Mouse (Mus musculus): ENCODE data around the gene Rtf2.

Gene Rtf2

DNA sequence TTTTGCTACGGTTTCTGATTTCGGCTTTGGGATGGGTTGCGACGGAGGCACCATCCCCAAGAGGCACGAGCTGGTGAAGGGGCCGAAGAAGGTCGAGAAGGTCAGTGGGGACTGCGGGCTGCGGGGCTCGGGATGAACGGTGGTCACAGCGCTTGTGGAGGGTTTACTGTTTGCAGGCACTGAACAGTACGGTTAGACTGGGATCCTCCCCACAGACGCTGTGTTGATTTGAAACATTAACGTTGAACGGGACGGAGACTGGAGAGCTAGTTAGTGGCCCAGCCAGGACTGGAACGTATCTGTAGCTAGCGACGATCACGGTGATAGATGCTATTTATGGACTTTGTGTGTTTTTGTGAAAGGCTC lies 267 bp downstream of the Rtf2 start:
- no peak for DNase-seq

DNA sequence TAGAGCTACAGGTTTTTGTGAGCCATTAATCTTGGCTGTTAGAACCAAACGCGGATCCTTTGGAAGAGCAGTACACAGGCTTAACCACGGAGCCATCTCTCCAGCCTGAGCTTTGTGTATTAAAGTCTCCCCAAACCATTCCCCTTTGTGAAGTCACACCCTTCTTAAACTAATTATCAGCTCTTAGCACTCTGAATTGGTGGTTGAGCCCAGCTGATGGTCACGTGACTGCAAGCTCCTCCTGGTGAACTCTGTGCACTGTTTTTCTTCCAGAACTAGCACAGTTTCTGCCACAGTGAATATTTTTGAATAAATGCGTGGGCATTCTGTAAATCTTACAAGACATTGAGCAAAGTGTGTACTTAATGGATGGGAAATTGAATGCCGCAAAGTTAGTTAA lies 820 bp downstream of the Rtf2 start:
- peak in 1 of 2 experiments; percentile 18 for DNase-seq

DNA sequence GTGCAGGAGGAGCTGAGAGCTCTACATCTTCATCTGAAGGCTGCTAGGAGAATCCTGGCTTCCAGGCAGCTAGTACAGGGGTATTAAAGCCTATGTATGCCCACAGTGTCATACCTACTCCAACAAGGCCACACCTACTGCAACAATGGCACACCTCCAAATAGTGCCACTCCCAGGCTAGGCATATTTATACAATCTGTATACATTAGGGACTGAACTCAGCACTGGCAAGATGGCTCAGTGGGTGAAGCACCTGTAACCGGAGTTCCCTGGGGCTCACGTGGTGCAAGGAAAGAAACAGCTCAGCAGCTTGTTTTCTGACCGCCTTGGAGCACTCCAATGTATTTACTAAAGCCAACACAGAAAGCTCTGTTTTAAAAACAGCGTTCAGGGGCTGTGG lies 5.3 kb downstream of the Rtf2 start:
- no peak for DNase-seq

DNA sequence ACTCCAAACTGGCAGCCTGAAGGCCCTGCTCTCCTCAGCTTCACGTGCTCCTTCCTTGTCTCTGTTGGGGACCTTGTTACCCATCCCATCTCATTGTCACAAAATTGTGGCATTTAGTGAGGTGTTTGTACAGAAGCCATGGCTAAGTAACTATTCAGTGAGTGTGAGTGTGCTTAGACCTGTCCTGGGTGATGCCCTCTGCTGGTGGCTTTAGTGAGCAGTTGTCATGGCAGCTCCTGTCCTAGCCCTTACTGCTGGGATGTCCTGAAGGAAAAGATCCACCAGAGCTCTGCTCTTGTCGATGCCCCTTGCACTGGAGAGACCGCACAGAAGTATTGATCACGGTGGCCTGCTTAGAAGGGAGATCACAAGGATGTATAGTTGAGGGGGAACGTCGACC lies 7.0 kb downstream of the Rtf2 start:
- no peak for DNase-seq

DNA sequence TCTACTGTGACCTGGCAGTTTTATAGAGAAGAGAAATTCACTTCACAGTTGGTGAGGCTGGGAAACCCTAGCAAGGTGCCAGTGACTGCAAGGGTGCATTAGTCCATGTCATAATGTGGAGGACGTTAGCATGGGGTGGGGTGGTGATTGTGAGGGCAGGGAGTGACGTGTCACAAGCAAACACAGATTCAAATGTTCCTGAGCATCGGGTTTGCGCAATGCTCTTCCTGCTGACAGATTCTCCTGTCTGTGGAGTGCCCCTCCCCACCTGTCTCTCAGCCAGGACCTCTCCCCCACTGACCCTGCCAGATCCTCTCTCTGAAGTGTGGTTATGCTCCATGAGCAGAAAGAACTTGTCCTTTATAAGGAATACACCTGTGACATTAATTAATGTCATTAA lies 8.0 kb downstream of the Rtf2 start:
- DNase-seq, result no peak

DNA sequence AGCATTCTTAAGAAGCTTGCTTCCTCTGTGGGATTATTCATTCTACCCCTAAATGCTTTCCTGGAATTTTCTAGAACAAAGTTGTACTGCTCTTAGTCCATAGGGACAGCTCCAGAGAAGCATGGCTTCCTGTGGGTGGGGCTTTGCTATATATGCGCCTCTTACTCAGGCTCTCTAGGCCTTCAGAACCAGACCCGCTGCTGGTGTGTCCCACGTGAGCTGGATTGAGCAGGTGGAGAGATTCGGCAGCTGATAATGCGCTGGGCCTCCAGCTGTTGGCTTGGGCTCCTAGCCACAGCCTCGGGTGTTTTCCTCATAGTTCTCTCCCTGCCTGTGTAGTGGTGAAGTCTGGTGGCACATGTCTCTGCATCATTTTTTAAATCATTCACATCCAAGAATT lies 10.3 kb downstream of the Rtf2 start:
- DNase-seq, result no peak

DNA sequence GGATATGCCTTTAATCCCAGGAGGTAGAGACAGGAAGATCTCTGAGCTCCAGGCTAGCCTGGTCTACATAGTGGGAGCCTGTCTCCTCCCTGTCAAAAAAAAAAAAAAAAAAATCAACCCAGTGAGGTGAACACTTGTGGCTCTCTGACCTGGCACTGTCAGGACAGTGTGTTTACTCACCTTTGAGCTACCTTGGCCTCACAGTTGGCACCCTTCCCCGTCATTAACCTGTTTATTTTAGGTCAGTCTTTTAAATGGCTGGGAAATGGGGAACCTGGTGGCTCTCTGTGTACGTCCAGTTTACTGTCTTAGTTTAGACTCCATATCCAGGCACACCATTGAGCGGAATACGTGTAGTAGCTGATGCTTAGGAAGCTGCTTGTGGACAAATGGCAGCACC lies 11.7 kb downstream of the Rtf2 start:
- no peak for DNase-seq

DNA sequence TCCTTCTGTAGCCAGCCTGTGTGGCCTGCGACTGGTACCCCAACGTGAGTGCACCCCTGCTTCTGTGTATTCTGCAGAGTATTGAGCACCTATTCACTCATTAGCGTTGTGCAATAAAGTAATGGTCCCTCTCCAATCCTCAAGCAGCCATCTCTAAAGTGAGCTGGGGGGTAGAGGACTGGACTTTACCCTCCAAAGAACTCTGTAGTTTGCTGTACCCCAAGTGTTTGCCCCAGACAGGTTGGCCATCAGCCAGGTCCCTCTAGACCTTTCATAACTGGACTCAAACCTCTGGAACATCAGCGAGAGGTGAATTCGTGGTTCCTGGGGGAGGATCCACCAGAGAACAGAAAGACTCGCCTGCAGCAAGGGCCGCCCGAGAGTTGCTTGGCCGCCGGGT lies 12.1 kb downstream of the Rtf2 start:
- no peak for DNase-seq

DNA sequence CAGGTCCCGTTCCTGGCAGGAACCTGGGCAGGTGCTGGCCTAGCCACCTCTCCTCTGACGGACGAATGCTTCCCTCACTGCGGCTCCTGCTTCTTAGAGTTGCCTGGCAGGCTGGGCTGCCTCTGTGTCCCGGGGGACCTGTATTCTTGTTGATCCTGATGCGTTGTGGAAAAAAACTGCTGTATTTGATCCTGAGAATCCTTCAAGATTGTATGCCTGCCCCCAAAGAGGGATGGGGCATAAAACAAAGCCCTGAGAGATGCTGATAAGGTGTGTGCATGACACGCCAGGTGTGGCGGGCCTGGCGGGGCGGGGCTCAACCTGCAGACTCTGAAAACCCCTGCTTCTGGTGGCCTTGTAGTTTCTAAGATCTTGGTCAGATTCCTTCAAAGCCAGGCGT lies 18.1 kb downstream of the Rtf2 start, which contains the start of gene Gcnt7:
TSS of gene Gcnt7 (minus strand) at position 101 of the 400 bp plus-strand sequence.
- no peak for DNase-seq

DNA sequence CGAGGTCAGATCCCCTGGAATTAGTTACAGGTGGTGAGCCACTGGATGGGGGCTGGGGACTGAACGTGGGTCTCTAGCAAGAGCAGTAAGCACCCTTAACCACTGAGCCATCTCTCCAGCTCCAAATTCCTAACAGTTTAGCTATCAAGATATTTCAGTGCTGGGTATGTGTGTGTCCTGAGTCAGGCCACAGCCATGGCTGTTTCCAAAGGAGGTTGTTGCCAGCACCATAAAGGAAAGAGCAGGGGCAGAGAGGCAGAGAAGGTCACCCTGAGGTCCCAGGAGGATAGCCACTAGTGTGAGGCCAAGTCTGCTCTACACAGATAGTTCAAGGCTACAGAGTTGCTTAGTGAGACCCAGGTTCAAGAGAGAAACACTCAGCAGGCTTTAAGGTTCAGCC lies 20.3 kb downstream of the Rtf2 start:
- no peak for DNase-seq

DNA sequence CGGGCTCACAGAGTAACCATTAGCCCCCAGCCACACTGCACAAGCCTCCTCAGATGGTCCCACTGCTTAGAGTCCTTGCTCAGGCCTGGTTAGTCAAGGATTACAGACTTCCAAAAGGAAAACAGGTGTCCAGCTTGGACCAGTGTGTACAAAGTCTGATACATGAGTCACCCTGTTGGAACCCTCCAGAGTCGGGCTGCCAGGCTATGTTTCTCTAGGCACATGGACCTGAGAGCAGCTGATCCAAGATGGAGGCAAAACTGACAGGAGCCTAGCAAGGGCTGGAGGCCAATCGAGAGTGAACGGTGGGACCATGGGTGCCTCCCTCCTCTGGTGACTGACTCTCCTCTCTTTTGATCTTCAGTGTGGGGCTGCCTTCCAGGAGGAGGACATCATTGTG lies 22.5 kb downstream of the Rtf2 start:
- DNase-seq, result no peak

DNA sequence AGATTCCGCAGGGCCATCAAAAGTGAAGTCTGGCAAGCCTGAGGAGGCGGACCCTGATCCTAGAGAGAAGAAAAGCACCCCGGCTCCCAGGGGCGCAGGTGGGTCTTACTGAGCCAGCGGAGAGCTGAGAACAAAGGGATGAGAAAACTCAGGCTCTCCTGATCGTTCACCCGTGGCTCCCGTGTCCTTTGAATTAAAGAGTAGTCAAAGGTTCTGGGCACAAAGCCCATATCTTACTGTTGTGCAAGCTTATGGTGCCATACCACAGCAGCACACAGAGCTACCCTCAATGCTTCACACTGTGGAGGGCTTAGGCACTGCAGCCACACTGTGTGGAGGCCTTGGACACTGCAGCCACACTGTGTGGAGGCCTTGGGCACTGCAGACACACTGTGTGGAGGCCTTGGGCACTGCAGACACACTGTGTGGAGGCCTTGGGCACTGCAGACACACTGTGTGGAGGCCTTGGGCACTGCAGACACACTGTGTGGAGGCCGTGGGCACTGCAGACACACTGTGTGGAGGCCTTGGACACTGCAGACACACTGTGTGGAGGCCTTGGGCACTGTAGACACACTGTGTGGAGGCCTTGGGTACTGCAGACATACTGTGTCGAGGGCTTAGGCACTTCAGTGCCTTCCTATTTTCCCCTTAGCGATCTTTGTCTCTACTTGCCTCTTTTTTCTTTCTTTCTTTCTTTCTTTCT lies 26.2 kb downstream of the Rtf2 start:
- DNase-seq, result no peak

DNA sequence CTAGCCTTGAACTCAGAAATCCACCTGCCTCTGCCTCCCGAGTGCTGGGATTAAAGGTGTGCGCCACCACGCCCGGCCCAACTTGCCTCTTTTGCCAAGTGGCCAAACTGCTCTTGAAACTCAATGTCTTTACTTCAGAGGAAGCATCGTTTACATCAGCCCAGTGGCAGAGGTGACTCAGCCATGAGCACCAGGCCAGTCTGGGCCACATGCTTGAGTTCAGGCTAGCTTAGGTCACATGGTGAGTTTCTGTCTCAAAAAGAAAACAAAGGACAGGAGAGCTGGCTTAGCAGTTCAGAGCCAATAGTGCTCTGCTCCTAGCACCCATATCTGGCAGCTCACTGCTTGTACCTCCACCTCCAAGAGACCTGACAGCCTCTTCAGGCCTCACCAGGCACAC lies 26.9 kb downstream of the Rtf2 start:
- DNase-seq, result no peak

DNA sequence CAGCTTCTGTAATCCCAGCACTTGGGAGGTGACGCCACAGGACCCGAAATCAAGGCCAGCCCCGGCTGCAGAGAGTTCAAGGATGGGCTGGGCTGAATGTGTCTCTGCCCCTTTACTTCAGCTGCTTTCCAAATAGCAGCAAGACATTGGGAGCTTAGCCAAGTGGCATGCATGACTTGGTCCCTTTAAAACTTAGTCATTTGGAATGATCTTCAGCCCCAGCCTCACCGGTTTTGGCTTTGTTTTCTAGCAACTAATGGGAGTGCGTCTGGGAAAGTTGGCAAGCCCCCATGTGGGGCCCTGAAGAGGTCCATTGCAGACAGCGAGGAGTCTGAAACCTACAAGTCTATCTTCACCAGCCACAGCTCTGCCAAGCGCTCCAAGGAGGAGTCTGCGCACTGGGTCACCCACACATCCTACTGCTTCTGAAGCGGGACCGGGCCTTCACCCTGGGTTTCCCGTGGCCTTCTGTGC lies 28.0 kb downstream of the Rtf2 start:
- peak; percentile 55 to 85 for DNase-seq

DNA sequence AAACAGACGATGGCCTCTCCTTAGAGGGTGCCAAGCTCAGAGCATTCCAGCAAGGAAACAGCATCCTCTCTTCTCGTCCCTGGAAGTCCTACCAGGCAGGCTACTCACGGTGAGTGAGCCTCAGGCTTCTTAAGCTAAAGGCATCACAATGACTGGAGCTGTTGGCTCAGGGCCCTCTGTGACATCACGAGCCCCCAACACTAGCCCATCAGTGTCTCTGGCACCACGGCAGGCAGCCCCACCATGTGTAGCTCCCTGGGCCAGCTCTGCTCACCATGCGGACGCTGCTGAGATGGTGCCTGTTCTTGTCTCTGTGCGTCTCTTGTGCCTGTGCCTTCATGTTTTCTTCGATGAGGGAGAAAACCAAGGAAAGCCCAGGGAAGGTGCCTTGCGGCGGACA lies 32.0 kb downstream of the Rtf2 start, which contains the start of gene Fam209:
TSS of gene Fam209 (plus strand) at position 203 of the 400 bp plus-strand sequence.
- DNase-seq, result no peak

DNA sequence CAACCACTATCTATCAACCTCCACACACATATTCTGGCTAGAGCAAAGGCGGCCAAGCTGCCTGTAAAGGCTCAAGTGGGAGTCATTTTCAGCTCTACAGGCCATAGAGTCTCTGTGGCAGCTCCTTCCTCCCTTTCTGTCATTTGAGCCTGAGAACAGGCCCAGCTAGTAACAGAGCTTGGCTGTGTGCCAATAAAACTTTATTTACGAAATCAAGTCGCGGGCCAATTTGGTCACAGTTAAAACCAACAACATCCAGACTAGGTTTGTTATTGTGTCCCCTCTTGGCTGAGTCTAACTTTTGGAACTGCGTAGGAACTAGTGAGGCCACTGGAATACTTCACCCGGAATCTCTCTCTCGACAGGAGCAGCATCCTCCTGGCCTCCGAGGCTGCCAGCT lies 33.2 kb downstream of the Rtf2 start:
- peak in 1 of 2 experiments; percentile 37 for DNase-seq

DNA sequence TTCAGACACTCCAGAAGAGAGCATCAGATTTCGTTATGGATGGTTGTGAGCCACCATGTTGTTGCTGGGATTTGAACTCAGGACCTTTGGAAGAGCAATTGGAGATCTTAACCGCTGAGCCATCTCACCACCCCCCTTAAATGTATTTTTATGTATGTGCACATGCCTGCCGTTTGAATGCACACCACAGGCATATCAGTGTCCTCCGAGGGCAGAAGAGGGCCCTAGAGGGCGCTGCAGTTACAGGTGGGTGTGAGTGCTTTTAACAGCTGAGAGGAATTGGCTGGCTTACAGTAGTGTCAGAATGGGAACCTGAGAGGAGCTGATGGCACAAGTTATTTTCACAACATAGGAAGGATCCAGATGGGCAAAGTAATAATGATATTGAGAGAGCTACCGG lies 34.6 kb downstream of the Rtf2 start:
- DNase-seq, result peak in 1 of 2 experiments; percentile 42

DNA sequence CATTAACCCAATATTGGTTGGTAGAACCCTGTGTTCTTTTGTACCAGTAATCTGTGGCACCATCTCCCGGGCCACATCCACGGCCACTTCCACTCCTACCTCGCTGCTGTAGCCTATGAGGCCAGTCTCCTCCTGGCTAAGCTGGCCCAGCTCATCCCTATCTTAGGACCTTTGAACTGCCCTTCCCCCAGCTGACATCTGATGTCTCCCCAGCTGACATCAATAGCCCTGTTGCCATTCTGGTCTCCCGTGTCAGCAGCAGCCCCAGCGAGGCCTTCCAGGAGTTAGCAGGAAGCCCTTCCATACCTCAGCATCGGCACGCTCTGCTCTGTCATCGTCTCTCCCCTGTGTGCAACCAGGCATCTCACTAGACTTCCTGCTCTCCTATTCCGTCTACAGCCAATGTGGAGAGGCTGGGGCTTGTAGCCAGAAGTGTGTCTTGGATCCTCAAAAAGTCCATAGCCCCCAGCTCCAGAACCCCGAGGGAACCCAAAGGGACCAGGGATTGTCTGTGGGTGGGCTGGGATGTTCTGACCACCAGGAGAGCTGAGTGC lies 36.4 kb downstream of the Rtf2 start:
- DNase-seq, result no peak

DNA sequence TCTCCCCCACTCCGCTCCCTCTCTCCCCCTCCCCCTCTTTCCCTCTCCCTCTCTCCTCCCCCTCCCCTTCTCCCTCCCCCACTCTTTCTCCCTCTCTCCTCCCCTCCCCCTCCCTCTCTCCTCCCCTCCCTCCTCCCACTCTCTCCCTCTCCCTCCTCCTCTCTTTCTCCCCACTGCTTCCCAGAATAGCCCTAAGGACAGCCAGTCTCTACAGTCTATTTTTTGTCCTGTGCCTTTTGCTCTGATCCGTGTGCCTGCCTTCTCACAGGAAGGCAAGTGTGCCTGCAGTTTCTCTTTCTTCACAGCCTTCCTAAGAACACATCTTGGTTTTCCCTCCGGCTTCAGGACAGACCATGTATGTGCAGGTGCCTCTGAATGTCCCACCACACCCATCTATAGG lies 37.0 kb downstream of the Rtf2 start:
- no peak for DNase-seq

DNA sequence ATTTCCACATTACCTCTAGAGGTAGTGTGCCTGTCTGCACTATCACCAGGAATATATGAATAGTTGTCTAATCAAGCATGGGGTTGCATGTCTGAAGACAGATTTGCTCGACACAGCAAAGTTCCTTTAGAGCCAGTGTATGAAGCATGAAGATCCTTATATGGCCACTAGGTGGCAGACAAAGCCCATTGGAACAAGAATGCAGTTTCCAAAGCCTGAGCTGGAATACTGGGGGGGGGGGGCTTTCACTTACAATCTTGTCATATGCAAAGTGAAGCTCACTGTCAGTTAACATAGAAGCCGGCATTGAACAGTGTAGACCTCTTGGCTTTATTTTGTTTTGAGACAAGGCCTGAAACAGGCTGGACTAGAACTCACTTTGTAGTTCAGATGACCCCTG lies 37.5 kb downstream of the Rtf2 start:
- peak in 1 of 2 experiments; percentile 52 for DNase-seq

DNA sequence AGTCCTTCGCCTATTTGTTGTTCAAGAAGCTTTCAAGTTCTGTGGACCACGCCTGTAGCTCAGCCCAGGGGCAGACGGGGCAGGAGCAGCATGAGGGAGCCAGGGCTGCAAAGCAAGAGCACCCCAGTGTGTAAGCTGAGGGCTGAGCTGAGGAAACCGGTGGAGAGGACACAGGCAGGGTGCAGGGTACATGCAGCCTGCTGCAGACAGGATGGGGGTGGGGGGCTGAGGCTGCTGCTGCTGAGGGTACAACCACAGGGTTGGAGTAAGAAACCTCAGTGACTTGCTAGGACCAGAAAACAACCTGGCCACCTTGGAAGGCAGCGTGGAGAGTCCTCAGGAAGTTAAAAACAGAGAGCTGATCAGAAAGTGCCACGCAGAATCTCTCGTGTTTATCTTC lies 39.9 kb downstream of the Rtf2 start:
- no peak for DNase-seq

DNA sequence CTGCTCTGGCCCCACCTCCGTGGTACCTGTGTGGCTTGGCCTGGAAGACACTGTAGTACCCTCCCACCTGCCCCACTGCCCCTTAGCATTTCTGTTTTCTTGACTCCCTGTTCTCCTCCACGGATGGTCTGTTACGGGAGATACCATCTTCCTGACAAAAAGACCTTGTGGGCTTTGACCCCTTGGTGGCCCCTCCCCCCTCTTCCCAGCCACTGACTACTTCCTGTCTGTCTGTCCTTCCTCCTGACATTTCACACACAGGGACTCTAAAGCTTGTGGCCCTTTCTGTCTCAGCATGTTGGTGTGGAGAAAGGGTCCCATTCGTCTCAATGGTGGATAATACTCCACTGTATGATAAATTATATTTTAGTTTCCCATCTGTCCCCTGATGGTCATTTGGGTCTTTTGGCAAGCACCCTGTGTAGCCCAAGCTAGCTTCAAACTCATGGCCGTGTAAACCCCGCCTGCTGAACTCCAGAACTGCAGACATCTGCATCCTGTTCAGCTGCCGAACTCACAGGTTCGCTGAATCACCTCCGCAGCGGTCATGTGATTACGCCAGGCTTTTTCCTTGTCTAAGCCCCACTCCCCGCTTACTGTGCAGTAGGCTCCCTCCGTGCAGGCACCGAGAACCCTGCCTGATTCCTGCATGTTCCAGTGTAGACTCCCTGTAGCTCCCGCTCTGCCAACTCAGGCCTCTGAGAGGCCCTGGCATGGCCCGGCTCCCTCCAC lies 41.5 kb downstream of the Rtf2 start:
- no peak for DNase-seq

DNA sequence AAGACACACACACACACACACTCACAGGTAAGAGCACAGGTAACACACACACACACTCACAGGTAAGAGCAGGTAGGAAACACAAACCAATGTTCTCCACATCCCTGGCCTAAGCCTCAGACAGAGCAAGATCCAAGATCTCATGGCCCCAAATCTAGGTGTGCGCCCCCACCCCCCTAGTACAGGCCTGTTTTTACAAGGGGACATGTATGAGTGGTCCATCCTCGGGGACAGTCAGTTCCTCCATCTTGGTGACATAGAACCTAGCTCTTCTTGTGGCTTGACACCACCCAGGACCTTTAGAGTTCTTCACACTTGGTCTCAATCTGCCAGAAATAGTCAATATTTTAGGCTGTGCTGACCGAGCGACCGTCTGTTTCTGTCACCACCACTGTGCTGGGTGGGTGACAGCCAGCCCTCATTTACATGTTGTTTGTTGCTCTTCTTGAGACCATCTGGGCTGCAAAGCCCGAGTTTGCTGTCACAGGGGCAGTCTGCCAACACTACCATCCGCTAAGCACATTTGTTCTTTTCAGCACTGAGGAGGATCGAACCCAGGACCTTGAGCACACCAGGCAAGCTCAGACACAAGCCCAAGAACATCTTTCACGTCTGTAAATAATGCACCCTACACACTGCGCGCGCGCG lies 43.5 kb downstream of the Rtf2 start:
- no peak for DNase-seq

All from lung, postnatal 4 days (tissue).